Mouse (Mus musculus) bone marrow, adult 2 months (tissue): ENCODE results near the gene Slc22a15. TPM values are rescaled to one million over a fixed set of nuclear protein-coding genes. Genes with fewer than 3 reads are reported as not detected.

ENCODE experiments used
- H3K27ac ChIP-seq: fragments of 200-500 bp; 2 replicates; pipeline ENCODE4 v1.5.1; 2012; ENCODE audit warnings: low read depth, mild to moderate bottlenecking, control low read depth, inconsistent platforms, low read length; ENCODE audit not compliant: control insufficient read depth, poor library complexity, insufficient read depth
- H3K4me1 ChIP-seq: fragments of 200-500 bp; 2 replicates; pipeline ENCODE4 v1.6.1; 2011; ENCODE audit warnings: low read length; ENCODE audit not compliant: control insufficient read depth, insufficient read depth
- H3K4me3 ChIP-seq: fragments of 200-500 bp; replicated peaks from 2 replicates; pipeline ENCODE3; 2011; ENCODE audit warnings: mild to moderate bottlenecking, low read depth, low read length, control low read depth; ENCODE audit not compliant: control insufficient read depth
- CTCF ChIP-seq: fragments of 200-500 bp; IDR thresholded peaks from 2 replicates; pipeline ENCODE4 v1.5.1; 2011; ENCODE audit warnings: low read length, control low read depth; ENCODE audit not compliant: control insufficient read depth, insufficient read depth
- POLR2A ChIP-seq: fragments of 200-500 bp; IDR thresholded peaks from 2 replicates; pipeline ENCODE4 v1.6.1; 2011; ENCODE audit warnings: low read depth, mild to moderate bottlenecking, control low read depth, low read length, borderline replicate concordance; ENCODE audit not compliant: control insufficient read depth
- WGBS: fragments of 180-500 bp; shearing (Covaris S2); methylation state at CpG from one replicate; pipeline ENCODE4 v1.1.7; 2018; 5-methylcytosine and 5-hydroxymethylcytosine counted together
- polyA plus RNA-seq: library from polyadenylated mRNA; stranded (reverse); fragments of >200 nt; gene quantifications from 2 replicates; pipeline ENCODE4 v1.2.4, GENCODE M21; 2011; ENCODE audit warnings: low replicate concordance; ENCODE audit not compliant: missing spikeins, insufficient read depth, insufficient read length

The Slc22a15 gene
- polyA plus RNA-seq, 1 experiment = 19.1 TPM

GRCm38 (mm10) chr3:101914266-101914665 is 10.0 kb downstream of the Slc22a15 start:
- no peak overlapping the region for H3K4me3 ChIP-seq
- 54% methylated on average over 5 of the region's 5 CpGs for WGBS
- TF ChIP-seq CTCF = no peak
- TF ChIP-seq POLR2A = no peak
- no peak overlapping the region for H3K27ac ChIP-seq
- H3K4me1 ChIP-seq = peaks cover 2% of the 10 kb centered on the region; the same call in 1 of the 2 replicates

- Histone ChIP-seq H3K4me1 (no peaks in the 10 kb centered on the region), H3K4me3 (no peak overlapping the region), H3K27ac (no peak overlapping the region)
- 82% methylated on average over 6 of the region's 6 CpGs for WGBS
- TF ChIP-seq CTCF = no peak
Observed at GRCm38 (mm10) chr3:101912041-101912440, 12.2 kb downstream of the Slc22a15 start.

GRCm38 (mm10) chr3:101907049-101907448 is 17.2 kb downstream of the Slc22a15 start:
- Histone ChIP-seq H3K4me3 (no peak overlapping the region), H3K27ac (no peak overlapping the region), H3K4me1 (no peaks in the 10 kb centered on the region)
- TF ChIP-seq CTCF (no peak), POLR2A (no peak)
- WGBS = 90% methylated on average over 2 of the region's 2 CpGs

DNA sequence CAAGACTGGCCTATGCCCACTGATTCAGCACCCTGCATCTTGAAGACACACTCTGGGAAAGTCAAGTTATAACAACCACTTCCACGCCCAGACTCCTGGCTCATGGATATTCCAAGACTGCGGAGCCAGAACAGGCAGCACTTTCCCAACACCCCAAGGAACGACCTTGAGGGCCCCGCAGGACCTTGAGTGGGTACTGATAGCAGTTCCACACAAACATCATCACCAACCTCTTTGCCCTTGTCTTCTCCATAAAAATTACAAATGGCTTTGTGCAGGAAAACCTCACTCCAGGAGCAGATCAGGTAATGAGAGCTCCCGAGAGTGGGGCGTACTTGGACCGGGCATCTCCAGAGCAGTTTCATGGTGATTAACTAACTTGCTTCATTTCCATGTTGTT is 19.5 kb downstream of the Slc22a15 start:
- TF ChIP-seq POLR2A (no peak), CTCF (no peak)
- 82% methylated on average over 7 of the region's 7 CpGs for WGBS
- H3K4me3 ChIP-seq = no peak overlapping the region
- no peaks in the 10 kb centered on the region for H3K4me1 ChIP-seq
- H3K27ac ChIP-seq = no peak overlapping the region

- TF ChIP-seq CTCF (no peak), POLR2A (no peak)
- Histone ChIP-seq H3K27ac (no peak overlapping the region), H3K4me1 (no peaks in the 10 kb centered on the region), H3K4me3 (no peak overlapping the region)
- WGBS = 90% methylated on average over 5 of the region's 5 CpGs
Observed at GRCm38 (mm10) chr3:101903091-101903490, 21.2 kb downstream of the Slc22a15 start.

DNA sequence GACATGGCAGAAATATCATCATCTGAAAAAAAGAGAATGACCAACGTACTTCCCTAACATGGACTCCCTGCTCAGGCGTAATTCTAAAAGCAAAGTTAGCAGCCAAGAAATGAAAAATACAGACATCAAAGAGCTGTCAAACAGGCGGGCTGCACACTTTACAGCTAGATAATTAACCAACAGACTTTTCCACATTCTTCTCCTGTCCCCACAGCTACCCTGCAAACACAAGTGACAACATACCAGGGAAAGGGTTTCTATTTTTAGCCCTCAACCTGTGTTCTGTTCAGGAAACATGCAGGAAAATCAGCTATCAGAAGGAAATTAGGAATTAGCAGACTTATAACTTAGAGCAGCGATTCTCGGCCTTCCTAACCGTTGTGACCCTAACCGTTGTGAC is 21.9 kb downstream of the Slc22a15 start:
- no peak overlapping the region for H3K4me3 ChIP-seq
- 82% methylated on average over 7 of the region's 7 CpGs for WGBS
- TF ChIP-seq POLR2A (no peak), CTCF (no peak)
- H3K27ac ChIP-seq = no peak overlapping the region
- no peaks in the 10 kb centered on the region for H3K4me1 ChIP-seq

- TF ChIP-seq POLR2A (no peak), CTCF (no peak)
- H3K27ac ChIP-seq = no peak overlapping the region
- no peak overlapping the region for H3K4me3 ChIP-seq
- H3K4me1 ChIP-seq = no peaks in the 10 kb centered on the region
- 87% methylated on average over 15 of the region's 15 CpGs for WGBS
Observed at GRCm38 (mm10) chr3:101897377-101897974, 26.8 kb downstream of the Slc22a15 start.

DNA sequence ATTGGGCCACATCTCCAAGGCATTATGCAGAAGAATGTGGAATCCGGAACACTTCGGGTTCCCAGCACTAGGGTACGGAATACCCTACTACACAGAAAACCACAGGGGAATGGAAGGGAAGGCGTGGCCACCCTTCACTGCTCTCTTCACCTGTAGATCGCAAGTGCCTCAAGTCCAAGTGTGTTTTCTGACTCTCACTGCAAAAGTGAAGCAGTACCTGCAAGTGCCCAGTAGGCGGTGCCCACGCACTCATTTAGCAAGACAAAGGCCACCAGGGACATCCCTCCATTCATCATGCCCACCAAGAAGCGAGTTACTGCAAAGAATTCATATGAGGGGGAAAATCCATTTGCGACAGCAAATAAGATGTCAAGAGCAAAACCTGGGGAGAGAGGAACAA is 27.4 kb downstream of the Slc22a15 start:
- peak; percentile 86 for TF ChIP-seq CTCF
- TF ChIP-seq POLR2A = no peak
- Histone ChIP-seq H3K4me1 (no peaks in the 10 kb centered on the region), H3K27ac (no peak overlapping the region), H3K4me3 (no peak overlapping the region)
- WGBS = 46% methylated on average over 9 of the region's 9 CpGs

GRCm38 (mm10) chr3:101895376-101895910 is 28.8 kb downstream of the Slc22a15 start:
- no peak overlapping the region for H3K27ac ChIP-seq
- no peaks in the 10 kb centered on the region for H3K4me1 ChIP-seq
- H3K4me3 ChIP-seq = no peak overlapping the region
- WGBS = 72% methylated on average over 7 of the region's 7 CpGs
- TF ChIP-seq CTCF (no peak), POLR2A (no peak)
